Mouse (Mus musculus) bone marrow, adult 2 months (tissue): ENCODE results near the gene Tnfsfm13.

Source experiments
- CTCF ChIP-seq: fragments of 200-500 bp; IDR thresholded peaks from 2 replicates; pipeline ENCODE4 v1.5.1; 2011; ENCODE audit warnings: low read length, control low read depth; ENCODE audit not compliant: control insufficient read depth, insufficient read depth
- POLR2A ChIP-seq: fragments of 200-500 bp; IDR thresholded peaks from 2 replicates; pipeline ENCODE4 v1.6.1; 2011; ENCODE audit warnings: low read depth, mild to moderate bottlenecking, control low read depth, low read length, borderline replicate concordance; ENCODE audit not compliant: control insufficient read depth

DNA sequence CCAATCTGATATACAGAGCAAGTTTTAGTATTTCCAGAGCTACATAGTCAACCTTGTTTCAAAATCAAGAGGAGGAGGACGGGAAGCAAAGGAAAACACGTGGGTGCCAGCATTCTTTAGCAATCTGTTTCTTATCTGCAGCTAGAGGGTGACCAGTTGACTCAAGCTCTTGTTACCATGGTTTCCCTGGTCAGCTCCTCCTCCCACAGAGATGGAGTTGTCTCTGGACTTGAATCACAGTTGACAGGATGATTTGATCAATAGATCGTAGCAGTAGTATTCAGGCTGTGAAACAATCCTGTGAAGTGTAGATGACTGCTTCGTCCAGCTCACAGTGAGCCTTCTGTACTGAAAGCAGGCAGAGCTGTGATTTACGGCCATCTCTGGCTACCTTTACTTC, 20.0 kb upstream of the Tnfsfm13 start:
- no peak for TF ChIP-seq POLR2A
- TF ChIP-seq CTCF: no peak
